Mouse (Mus musculus): Measurements from ENCODE around the gene Hecw2.

DNA sequence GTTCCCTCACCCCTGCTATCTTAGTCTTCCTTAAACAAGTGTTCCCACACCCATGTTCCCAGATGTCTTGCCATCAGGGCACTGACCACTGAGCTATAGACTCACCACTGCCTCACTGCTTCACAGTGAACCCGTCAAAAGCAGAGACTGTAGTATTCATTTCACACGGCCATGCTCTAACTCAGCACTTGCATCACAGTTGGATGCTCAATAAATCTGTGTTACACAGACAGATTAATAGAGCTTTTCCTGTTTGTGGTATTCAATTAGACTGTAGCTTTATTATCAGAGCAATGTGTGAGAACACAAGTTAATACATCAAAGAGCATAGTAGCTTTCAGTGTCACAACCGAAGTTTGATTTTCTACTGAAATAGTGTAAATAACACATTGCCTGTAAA lies 330.9 kb downstream of the Hecw2 start:
- TF ChIP-seq CTCF (IDR thresholded peaks at IDR 0.05; ENCODE audit: low read depth, low read length) (no peak), POLR2AphosphoS5 (IDR thresholded peaks at IDR 0.05; ENCODE audit: insufficient replicate concordance, low read depth, low read length) (no peak), GATA2 (IDR thresholded peaks at IDR 0.05; ENCODE audit: borderline replicate concordance, low read depth, low read length) (no peak), GATA1 (IDR thresholded peaks at IDR 0.05; ENCODE audit: borderline replicate concordance, low read length) (no peak)

All from G1E (cell line).